Mouse (Mus musculus) lung, postnatal 0 days (tissue): ENCODE results near the gene Gm20716.

Experiments
- CTCF ChIP-seq: IDR thresholded peaks from 2 replicates; pipeline ENCODE4 v1.5.1; 2016; ENCODE audit warnings: antibody characterized with exemption, mild to moderate bottlenecking
- EP300 ChIP-seq: IDR thresholded peaks from 2 replicates; pipeline ENCODE4 v1.6.1; 2016; ENCODE audit warnings: antibody characterized with exemption, mild to moderate bottlenecking, control low read depth

- TF ChIP-seq EP300 (no peak), CTCF (no peak)
Measured at GRCm38 (mm10) chr2:168155666-168156065, 74.5 kb downstream of the Gm20716 start.
